Mouse (Mus musculus) lung, embryonic 14.5 days (tissue): ENCODE data around the gene Nkx2-5. TPM values are rescaled to one million over a fixed set of nuclear protein-coding genes. Genes with fewer than 3 reads are reported as not detected.

Experiments
- ATAC-seq: fragments of 200-750 bp; cut with Nextera tagmentation; 2 replicates; pipeline ENCODE4 v1.8.0; 2017; ENCODE audit warnings: mild to moderate bottlenecking, moderate TSS enrichment, moderate library complexity; ENCODE audit not compliant: insufficient read depth
- DNase-seq: peaks from one replicate; pipeline ENCODE4 v3.0.0-alpha.2; 2015
- H3K27ac ChIP-seq: fragments of 300-500 bp; sonication (generic); 2 replicates; pipeline ENCODE4 v1.5.1; 2014; ENCODE audit warnings: low read depth, mild to moderate bottlenecking, moderate library complexity
- H3K27me3 ChIP-seq: fragments of 300-500 bp; sonication (generic); 2 replicates; pipeline ENCODE4 v1.6.1; 2014; ENCODE audit warnings: low read length, control low read depth; ENCODE audit not compliant: insufficient read depth
- H3K36me3 ChIP-seq: fragments of 300-500 bp; sonication (generic); 2 replicates; pipeline ENCODE4 v1.6.1; 2014; ENCODE audit warnings: control low read depth; ENCODE audit not compliant: insufficient read depth
- H3K4me1 ChIP-seq: fragments of 300-500 bp; sonication (generic); 2 replicates; pipeline ENCODE4 v1.6.1; 2014; ENCODE audit warnings: antibody characterized with exemption, control low read depth; ENCODE audit not compliant: insufficient read depth
- H3K4me2 ChIP-seq: fragments of 300-500 bp; sonication (generic); 2 replicates; pipeline ENCODE4 v1.6.1; 2014; ENCODE audit warnings: mild to moderate bottlenecking
- H3K4me3 ChIP-seq: fragments of 300-500 bp; sonication (generic); 2 replicates; pipeline ENCODE4 v1.5.1; 2014; ENCODE audit warnings: low read depth, low read length
- H3K9ac ChIP-seq: fragments of 300-500 bp; sonication (generic); 2 replicates; pipeline ENCODE4 v1.6.1; 2014
- H3K9me3 ChIP-seq: fragments of 300-500 bp; sonication (generic); 2 replicates; pipeline ENCODE4 v1.6.1; 2016; ENCODE audit warnings: low read depth, low read length, control low read depth
- CTCF ChIP-seq: IDR thresholded peaks from 2 replicates; pipeline ENCODE4 v1.5.1; 2016; ENCODE audit warnings: antibody characterized with exemption, low read depth
- WGBS: fragments of 180-500 bp; shearing (Covaris S2); extraction: QIAGEN DNeasy Blood & Tissue Kit; methylation state at CpG from one replicate; pipeline ENCODE4 v1.1.7; 2014; 5-methylcytosine and 5-hydroxymethylcytosine counted together
- polyA plus RNA-seq: library from polyadenylated mRNA; unstranded; fragments of >200 nt; fragmentation: Nextera tagmentation; extraction: Ambion mirVana; gene quantifications from 2 replicates; pipeline ENCODE4 v1.2.1, GENCODE M21; 2014

Gene Nkx2-5
- polyA plus RNA-seq = 0.24 and 1.6 TPM in 2 replicates

DNA sequence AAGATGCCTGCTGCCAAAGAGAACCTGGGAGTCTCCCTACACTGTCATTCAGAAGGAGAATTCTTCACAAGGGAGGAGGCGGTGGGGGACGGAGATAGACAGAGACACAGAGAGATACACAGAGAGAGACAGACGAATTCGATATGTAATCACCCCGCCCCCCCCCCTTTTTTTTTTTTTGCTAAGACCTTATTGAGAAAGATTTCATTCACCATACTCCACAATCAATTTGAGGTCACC lies at the start of gene Nkx2-5:
Gene Nkx2-5 (minus strand): TSS at position 101 of the 240 bp plus-strand sequence.
- Histone ChIP-seq H3K27ac (no peak within 1 kb of the TSS), H3K4me1 (0 out of 2 replicates have a peak, but pooled peaks cover 3% of the 10 kb centered on the region), H3K36me3 (no peaks in the 10 kb centered on the region), H3K9ac (no peak within 1 kb of the TSS), H3K9me3 (no peaks in the 10 kb centered on the region), H3K4me3 (peak within 1 kb of the TSS; percentile 13; the same call in 1 of the 2 replicates), H3K27me3 (peaks cover 93% of the 10 kb centered on the region), H3K4me2 (peak within 1 kb of the TSS; percentile 43)
- TF ChIP-seq CTCF = no peak
- WGBS = 0% methylated on average over 5 of the region's 5 CpGs
- no peak for ATAC-seq
- DNase-seq = no peak

DNA sequence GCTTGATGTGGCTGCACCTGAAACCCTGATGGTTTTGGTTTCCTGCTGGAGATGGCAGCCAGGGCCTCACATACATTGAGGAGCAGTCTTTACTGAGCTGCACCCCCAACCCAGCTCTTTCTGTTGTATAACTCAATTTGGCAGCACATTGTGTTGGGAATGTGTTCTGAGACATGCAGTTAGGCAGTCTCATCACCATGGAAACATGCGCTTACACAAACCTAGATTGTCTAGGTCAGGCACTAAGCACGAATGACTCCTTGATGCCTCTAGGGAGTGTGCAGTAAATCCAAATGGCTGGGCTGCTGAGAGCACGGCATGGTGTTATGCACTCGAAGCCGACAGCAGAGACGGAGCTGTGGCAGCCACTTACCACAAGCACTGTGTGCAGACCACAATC lies 49.5 kb upstream of the Nkx2-5 start:
- no peak for ATAC-seq
- DNase-seq = peak; percentile 10
- 68% methylated on average over 6 of the region's 6 CpGs for WGBS

DNA sequence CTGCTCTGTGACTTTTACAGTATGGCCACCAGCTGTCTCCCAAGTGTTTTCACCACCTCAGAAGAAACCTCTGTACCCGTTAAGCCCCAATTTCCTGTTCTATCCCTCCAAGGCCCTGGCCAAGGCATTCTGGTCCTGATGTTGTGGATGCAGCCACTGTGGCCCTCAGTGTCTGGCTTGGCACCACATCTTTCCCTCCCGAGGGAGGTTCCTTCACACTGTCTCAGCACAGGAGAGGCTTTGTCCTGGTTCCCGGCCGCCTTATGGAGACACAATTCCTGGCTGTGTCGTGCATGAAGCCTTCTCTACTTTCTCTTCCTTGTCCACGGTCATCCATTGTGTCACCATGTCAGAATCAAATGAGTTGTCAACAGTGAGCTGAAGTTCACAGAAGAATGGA lies 48.7 kb upstream of the Nkx2-5 start:
- H3K9ac ChIP-seq = no peak overlapping the region
- WGBS = 52% methylated on average over 6 of the region's 6 CpGs
- no peaks in the 10 kb centered on the region for H3K36me3 ChIP-seq
- H3K27ac ChIP-seq = no peak overlapping the region
- H3K4me3 ChIP-seq = no peak overlapping the region
- no peak overlapping the region; the same call in 1 of the 2 replicates for H3K4me2 ChIP-seq
- H3K4me1 ChIP-seq = peaks cover 7% of the 10 kb centered on the region; the same call in 1 of the 2 replicates
- no peaks in the 10 kb centered on the region for H3K9me3 ChIP-seq
- DNase-seq (no peak), ATAC-seq (no peak)
- no peak for TF ChIP-seq CTCF
- no peaks in the 10 kb centered on the region; the same call in 1 of the 2 replicates for H3K27me3 ChIP-seq

More for the DNA sequence above, 49.5 kb upstream of the Nkx2-5 start:
- Histone ChIP-seq H3K4me3 (no peak overlapping the region), H3K9ac (no peak overlapping the region), H3K36me3 (no peaks in the 10 kb centered on the region), H3K27me3 (no peaks in the 10 kb centered on the region; the same call in 1 of the 2 replicates), H3K4me1 (peaks cover 7% of the 10 kb centered on the region; the same call in 1 of the 2 replicates), H3K4me2 (no peak overlapping the region), H3K27ac (no peak overlapping the region), H3K9me3 (no peaks in the 10 kb centered on the region)
- TF ChIP-seq CTCF = no peak

DNA sequence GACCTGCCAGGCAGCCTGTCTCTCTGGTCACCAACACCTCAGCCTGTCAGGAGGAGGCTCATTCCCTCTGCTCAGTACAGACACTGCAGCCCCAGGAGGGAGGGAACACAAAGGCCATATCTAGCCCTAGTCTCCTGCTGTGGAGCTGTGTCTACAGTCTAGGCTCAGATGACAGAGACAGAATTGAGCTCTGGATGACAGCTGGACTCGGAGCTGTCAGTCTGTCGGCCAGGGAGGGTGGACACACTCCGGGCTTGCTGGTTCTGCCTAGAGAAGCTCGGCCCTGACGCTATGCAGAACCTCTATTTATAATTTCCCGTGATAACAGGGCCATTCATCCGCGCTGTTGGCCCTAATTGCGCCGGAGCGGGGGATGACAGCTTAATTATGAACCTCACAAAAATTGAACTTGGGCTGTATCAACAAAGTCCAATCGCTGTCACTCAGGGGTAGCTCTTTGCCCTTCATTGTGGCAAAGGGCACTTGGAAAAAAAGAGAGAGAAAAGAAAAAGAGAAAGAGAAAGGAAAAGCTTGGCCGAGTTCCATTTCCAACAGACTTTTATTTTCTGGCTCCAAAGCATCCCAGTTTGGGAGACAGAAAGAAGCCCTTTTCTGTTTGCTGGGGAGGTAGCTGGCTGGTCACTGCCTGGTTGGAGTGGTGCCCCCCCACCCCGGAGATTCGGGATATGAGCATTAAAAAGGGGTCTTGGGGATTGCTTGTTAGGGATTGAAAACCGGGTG lies 48.0 kb upstream of the Nkx2-5 start:
- H3K4me2 ChIP-seq = peak overlapping the region; percentile 51
- H3K36me3 ChIP-seq = no peaks in the 10 kb centered on the region
- H3K4me1 ChIP-seq = peaks cover 7% of the 10 kb centered on the region; the same call in 1 of the 2 replicates
- H3K27me3 ChIP-seq = no peaks in the 10 kb centered on the region; the same call in 1 of the 2 replicates
- ATAC-seq = peak; percentile 78; the same call in 1 of the 2 replicates
- peak overlapping the region; percentile 14 for H3K4me3 ChIP-seq
- H3K9me3 ChIP-seq = no peaks in the 10 kb centered on the region
- TF ChIP-seq CTCF = no peak
- peak overlapping the region; percentile 58; the same call in 1 of the 2 replicates for H3K27ac ChIP-seq
- peak; percentile 52 for DNase-seq
- peak overlapping the region; percentile 32 for H3K9ac ChIP-seq
- WGBS = 20% methylated on average over 16 of the region's 16 CpGs

DNA sequence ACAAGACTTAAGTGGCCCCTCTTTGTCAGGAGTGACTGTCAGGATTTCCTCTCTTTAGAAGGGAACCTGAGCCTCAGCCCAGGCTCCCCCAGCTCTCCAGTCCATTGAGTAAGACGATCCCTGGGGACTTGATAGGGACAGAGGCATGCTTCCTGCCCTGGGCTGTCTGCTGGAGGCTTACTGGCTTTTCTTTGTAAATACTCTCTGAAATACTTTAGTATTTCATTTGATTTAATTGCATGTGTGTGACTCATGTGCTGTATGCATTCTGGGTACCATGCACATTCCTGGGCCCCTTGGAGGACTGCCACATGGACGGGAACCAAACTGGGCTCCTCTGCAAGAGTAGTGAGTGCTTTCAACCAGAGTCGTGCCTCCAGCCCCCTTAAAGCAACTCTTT lies 43.1 kb upstream of the Nkx2-5 start:
- H3K4me3 ChIP-seq = no peak overlapping the region
- ATAC-seq (no peak), DNase-seq (peak; percentile 48)
- peaks cover 7% of the 10 kb centered on the region; the same call in 1 of the 2 replicates for H3K4me1 ChIP-seq
- WGBS = 18% methylated on average over 3 of the region's 3 CpGs
- TF ChIP-seq CTCF = no peak
- H3K9me3 ChIP-seq = no peaks in the 10 kb centered on the region
- H3K27me3 ChIP-seq = no peaks in the 10 kb centered on the region
- no peak overlapping the region; the same call in 1 of the 2 replicates for H3K27ac ChIP-seq
- H3K9ac ChIP-seq = 0 out of 2 replicates have a peak overlapping the region, but pooled peaks have one; percentile 2
- no peak overlapping the region for H3K4me2 ChIP-seq
- H3K36me3 ChIP-seq = no peaks in the 10 kb centered on the region

DNA sequence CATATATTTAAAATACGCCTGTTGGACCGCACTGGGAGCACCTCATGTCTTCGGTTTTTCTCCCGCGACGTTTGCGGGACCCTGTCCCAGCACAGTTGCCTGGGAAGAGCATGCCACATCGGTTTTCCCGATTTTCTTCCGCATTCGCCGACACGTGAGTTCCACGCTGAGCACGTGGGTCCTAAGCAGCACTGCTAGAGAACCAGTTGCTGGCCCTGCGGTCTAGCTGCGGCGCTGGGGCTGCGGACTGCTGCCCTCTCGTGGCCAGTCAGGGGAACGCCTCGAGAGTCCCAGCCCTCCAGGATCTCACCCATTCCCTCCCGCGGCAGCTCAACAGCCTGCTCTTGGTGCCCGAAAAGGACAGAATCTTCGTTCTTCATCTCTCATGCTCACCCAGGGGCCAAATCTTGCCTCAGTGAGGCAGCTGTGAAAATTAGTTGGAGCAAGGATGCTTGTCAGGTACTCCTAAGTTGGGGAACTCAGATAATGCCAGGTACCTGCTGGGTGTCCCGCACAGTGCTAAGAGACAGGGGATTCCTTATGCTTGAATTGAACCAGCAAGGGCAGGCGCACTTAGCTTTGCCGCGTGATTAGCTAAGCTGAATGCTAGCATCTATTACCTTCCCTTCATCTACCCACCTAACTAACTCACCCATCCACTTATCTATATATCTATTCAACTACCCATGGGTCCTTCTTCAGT lies 41.4 kb upstream of the Nkx2-5 start:
- peak; percentile 84 for ATAC-seq

More for the DNA sequence above, 41.4 kb upstream of the Nkx2-5 start:
- WGBS = 9% methylated on average over 30 of the region's 30 CpGs
- Histone ChIP-seq H3K4me1 (0 out of 2 replicates have a peak, but pooled peaks cover 3% of the 10 kb centered on the region), H3K27ac (no peak overlapping the region), H3K9me3 (no peaks in the 10 kb centered on the region), H3K4me3 (peak overlapping the region; percentile 42), H3K36me3 (no peaks in the 10 kb centered on the region), H3K9ac (no peak overlapping the region), H3K27me3 (no peaks in the 10 kb centered on the region), H3K4me2 (peak overlapping the region; percentile 81)
- peak; percentile 99 for TF ChIP-seq CTCF
- peak; percentile 92 for DNase-seq
